Mouse (Mus musculus) olfactory bulb, adult 2 months (tissue): ENCODE results near the gene Clec18a. TPM values are rescaled to one million over a fixed set of nuclear protein-coding genes. Genes with fewer than 3 reads are reported as not detected.
"Not testable (repeated sequence)": the region's sequence is repeated elsewhere in the genome, so short reads cannot be mapped to it uniquely, and the experiment has no call there.

Experiments
- H3K27ac ChIP-seq: fragments of 200-500 bp; 2 replicates; pipeline ENCODE4 v1.5.1; 2012; ENCODE audit warnings: low read depth, low read length; ENCODE audit not compliant: insufficient read depth
- H3K4me1 ChIP-seq: fragments of 200-500 bp; 2 replicates; pipeline ENCODE4 v1.6.1; 2012; ENCODE audit warnings: low read length; ENCODE audit not compliant: control insufficient read depth, insufficient read depth
- H3K4me3 ChIP-seq: fragments of 200-500 bp; 2 replicates; pipeline ENCODE4 v1.5.1; 2012; ENCODE audit warnings: mild to moderate bottlenecking, low read depth, low read length, moderate library complexity; ENCODE audit not compliant: insufficient read depth
- CTCF ChIP-seq: fragments of 200-500 bp; IDR thresholded peaks from 2 replicates; pipeline ENCODE4 v1.5.1; 2012; ENCODE audit warnings: low read depth, mild to moderate bottlenecking, low read length, moderate library complexity; ENCODE audit not compliant: insufficient read depth
- POLR2A ChIP-seq: fragments of 200-500 bp; IDR thresholded peaks from 2 replicates; pipeline ENCODE4 v1.6.1; 2012; ENCODE audit warnings: mild to moderate bottlenecking, low read depth, low read length, moderate library complexity; ENCODE audit not compliant: insufficient read depth
- WGBS: fragments of 180-500 bp; shearing (Covaris S2); methylation state at CpG from one replicate; pipeline ENCODE4 v1.1.7; 2018; 5-methylcytosine and 5-hydroxymethylcytosine counted together
- polyA plus RNA-seq: library from polyadenylated mRNA; stranded (reverse); fragments of >200 nt; gene quantifications from 2 replicates; pipeline ENCODE4 v1.2.4, GENCODE M21; 2012; ENCODE audit warnings: low replicate concordance; ENCODE audit not compliant: missing spikeins, insufficient read depth, insufficient read length

Clec18a gene
- polyA plus RNA-seq: not detected in 2 replicates

- not testable (repeated sequence) for H3K4me3 ChIP-seq, H3K27ac ChIP-seq
- H3K4me1 ChIP-seq: peaks cover 10% of the 10 kb centered on the region; the same call in 1 of the 2 replicates
- 86% methylated on average over 6 of the region's 6 CpGs for WGBS
Measured at GRCm38 (mm10) chr8:111092326-111092725, at the start of gene Clec18a. Gene Clec18a, minus strand, starts transcription at chr8:111092426.

DNA sequence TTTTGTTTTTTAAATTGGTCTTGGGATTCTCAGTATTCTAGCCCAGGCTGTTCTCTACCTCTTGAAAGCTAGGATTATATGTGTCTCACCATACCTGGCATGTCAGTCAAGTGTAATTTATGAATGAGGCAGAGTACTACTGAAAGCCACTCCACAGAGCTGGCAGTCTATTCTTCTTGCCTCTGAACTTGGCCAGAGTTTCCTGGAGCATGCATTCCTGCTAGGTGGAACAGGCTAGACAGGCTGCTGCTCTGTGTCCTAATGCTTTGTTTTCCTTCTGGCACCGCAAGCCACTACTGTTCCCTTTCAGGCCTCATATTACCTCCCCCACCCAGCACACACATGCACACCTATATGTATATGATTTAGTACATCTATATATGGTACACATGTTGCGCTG lies 38.5 kb upstream of the Clec18a start:
- WGBS: 93% methylated on average over 2 of the region's 2 CpGs

GRCm38 (mm10) chr8:111119481-111119880 lies 27.3 kb upstream of the Clec18a start:
- no peaks in the 10 kb centered on the region for H3K4me1 ChIP-seq
- no peak overlapping the region for H3K27ac ChIP-seq
- no peak overlapping the region for H3K4me3 ChIP-seq
- no peak for TF ChIP-seq POLR2A
- WGBS: 88% methylated on average over 3 of the region's 3 CpGs

More for the DNA sequence above, 38.5 kb upstream of the Clec18a start:
- H3K4me1 ChIP-seq: no peaks in the 10 kb centered on the region
- H3K4me3 ChIP-seq: no peak overlapping the region
- TF ChIP-seq CTCF: no peak
- no peak for TF ChIP-seq POLR2A
- H3K27ac ChIP-seq: no peak overlapping the region

DNA sequence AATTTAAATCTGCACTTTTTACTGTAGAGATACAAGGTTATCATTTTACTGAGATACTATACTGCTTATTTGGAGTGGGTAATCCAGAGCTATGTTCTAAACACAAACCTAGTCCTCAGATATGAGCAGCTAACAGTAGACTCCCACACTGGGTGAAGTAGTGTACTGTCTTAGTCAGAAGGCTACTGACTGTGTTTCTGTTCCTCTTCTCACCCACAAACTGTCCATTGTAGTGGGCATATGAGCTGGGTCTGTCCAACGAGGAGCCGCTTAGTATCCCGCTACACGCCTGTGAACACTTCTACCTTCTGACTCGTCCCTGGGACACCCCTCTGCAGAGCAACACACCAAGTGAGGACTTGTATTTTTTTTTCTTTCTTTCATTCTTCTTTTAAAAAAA lies 22.7 kb upstream of the Clec18a start:
- H3K4me1 ChIP-seq: no peaks in the 10 kb centered on the region
- no peak overlapping the region for H3K27ac ChIP-seq
- TF ChIP-seq POLR2A: no peak
- TF ChIP-seq CTCF: no peak
- H3K4me3 ChIP-seq: no peak overlapping the region
- WGBS: 93% methylated on average over 5 of the region's 5 CpGs

DNA sequence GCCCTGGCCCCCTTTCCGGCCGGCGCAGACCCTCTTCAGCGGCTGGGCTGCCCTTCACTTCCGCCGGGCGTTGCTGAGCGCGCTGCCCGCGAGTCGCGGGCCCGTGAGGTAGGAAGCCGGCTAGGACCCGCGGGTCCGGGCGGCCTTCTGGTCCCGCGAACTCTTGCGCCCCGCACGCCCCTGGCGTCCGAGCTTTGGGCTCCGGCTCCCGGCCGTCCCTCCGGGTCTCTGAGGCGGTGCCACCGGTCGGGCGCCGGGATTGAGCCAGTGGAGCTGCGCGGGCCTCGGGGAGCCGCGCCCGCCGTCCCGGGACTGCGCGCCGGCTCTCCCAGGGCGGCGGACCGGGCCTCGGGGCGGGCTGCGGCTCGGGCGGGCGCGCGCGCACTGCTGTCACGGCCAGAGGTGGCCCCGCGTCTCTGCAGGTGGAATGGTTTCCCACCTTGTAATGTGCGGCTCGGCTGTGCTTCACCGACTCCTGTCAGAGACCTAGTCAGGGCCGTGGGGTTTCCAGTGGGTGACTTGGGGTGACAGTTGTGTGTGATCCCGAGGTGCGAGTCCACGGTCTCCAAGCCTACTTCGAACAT lies 2.6 kb upstream of the Clec18a start:
- H3K27ac ChIP-seq: not testable (repeated sequence)
- WGBS: under 1% methylated on average over 69 of the region's 69 CpGs
- peak overlapping the region; percentile 98 for H3K4me3 ChIP-seq

GRCm38 (mm10) chr8:111093865-111094718 lies 1.9 kb upstream of the Clec18a start, which contains the start of gene Pdpr:
Gene Pdpr, plus strand, starts transcription at chr8:111094630.
- peaks cover 10% of the 10 kb centered on the region; the same call in 1 of the 2 replicates for H3K4me1 ChIP-seq
- peak within 1 kb of the TSS; percentile 97 for H3K27ac ChIP-seq
- H3K4me3 ChIP-seq: peak within 1 kb of the TSS; percentile 98
- TF ChIP-seq POLR2A (peak; percentile 51), CTCF (no peak)
- 4% methylated on average over 72 of the region's 72 CpGs for WGBS

More for the DNA sequence above, 2.6 kb upstream of the Clec18a start:
- peaks cover 10% of the 10 kb centered on the region; the same call in 1 of the 2 replicates for H3K4me1 ChIP-seq

- Histone ChIP-seq H3K4me3 (no peak overlapping the region), H3K4me1 (peaks cover 10% of the 10 kb centered on the region; the same call in 1 of the 2 replicates), H3K27ac (no peak overlapping the region)
- 51% methylated on average over 7 of the region's 7 CpGs for WGBS
- TF ChIP-seq CTCF: no peak
Measured at GRCm38 (mm10) chr8:111091706-111092105, 520 bp downstream of the Clec18a start.

- WGBS: 2% methylated on average over 2 of the region's 2 CpGs
- Histone ChIP-seq H3K27ac (no peak overlapping the region), H3K4me1 (peaks cover 5% of the 10 kb centered on the region; the same call in 1 of the 2 replicates), H3K4me3 (no peak overlapping the region)
- TF ChIP-seq POLR2A: no peak
Measured at GRCm38 (mm10) chr8:111090126-111090525, 2.1 kb downstream of the Clec18a start.

- H3K27ac ChIP-seq, H3K4me3 ChIP-seq: not testable (repeated sequence)
- 91% methylated on average over 5 of the region's 5 CpGs for WGBS
- peaks cover 13% of the 10 kb centered on the region for H3K4me1 ChIP-seq
Measured at GRCm38 (mm10) chr8:111083936-111084335, 8.3 kb downstream of the Clec18a start.
